8 mouse cellular contexts compared by ENCODE assay signal in genomic region chr1:189661856-189662255, GRCm38 (mm10). TPM values are rescaled to one million over a fixed set of nuclear protein-coding genes. Genes with fewer than 3 reads are reported as not detected.
DNase-seq lines count a peak whose midpoint lies in the region; ATAC-seq lines count a peak whose summit lies in the region.

No protein-coding gene starts in this region.

- H3K4me1 ChIP-seq in heart, embryonic 12.5 days (replicated peaks): no peaks in the 10 kb centered on the region

- DNase-seq in heart, postnatal 10 days: peak; percentile 55 to 69
- DNase-seq in testis, postnatal 10 days (ENCODE audit: low spot score): peak; percentile 54
- DNase-seq in testis, postnatal 14 days (ENCODE audit: low spot score): no peak
- peak; percentile 29 for DNase-seq in c-Kit-positive CD71-negative TER-119-negative erythroid progenitor cells, embryonic 14.5 days (ENCODE audit: low read depth)
- peak; percentile 16 for DNase-seq in retina, postnatal 7 days (ENCODE audit: low read depth, low spot score)
- no peak for DNase-seq in ovary, postnatal 10 days (ENCODE audit: low spot score)

- no peaks in the 10 kb centered on the region for H3K27me3 ChIP-seq in heart, embryonic 12.5 days (replicated peaks)

- H3K4me2 ChIP-seq in heart, embryonic 12.5 days: no peak overlapping the region

- H3K4me3 ChIP-seq in heart, embryonic 12.5 days: no peak overlapping the region

- intact Hi-C loops in heart, postnatal 10 days (cut with DNase I): no loop called here

- no peak overlapping the region for H3K27ac ChIP-seq in heart, embryonic 12.5 days (ENCODE audit: poor library complexity, severe bottlenecking)

- H3K9me3 ChIP-seq in heart, embryonic 12.5 days (replicated peaks): no peaks in the 10 kb centered on the region

- H3K36me3 ChIP-seq in heart, embryonic 12.5 days: peaks cover 59% of the 10 kb centered on the region

- no peak overlapping the region for H3K9ac ChIP-seq in heart, embryonic 12.5 days

- ATAC-seq in heart, embryonic 12.5 days (ENCODE audit: insufficient number of reproducible peaks, low FRiP score): no peak
- ATAC-seq in inflammation-experienced regulatory T-cells, adult 6 months: peak; percentile 74

RNA-seq across cellular contexts. Expression of gene Cenpf, which starts 26.0 kb away (rescaled TPM):
- 10 to 100 TPM; 18.0 to 20.2 TPM for total RNA-seq in heart, postnatal 10 days (2021)
- 73.0 and 75.6 TPM in 2 replicates for polyA plus RNA-seq in heart, embryonic 12.5 days (2016; fragmentation: Nextera tagmentation; extraction: Ambion mirVana)
- 10 to 100 TPM in 1 of 3 experiments, 1 to 10 TPM in 2; 3.6 to 44.7 (median 3.8) TPM for polyA plus RNA-seq in inflammation-experienced regulatory T-cells, adult 6 months (2017; shearing (Covaris generic))

Comparison
In these comparisons a context has a peak if more than half of its experiments do, and no peak if none do; other contexts are left out.
1. DNase-seq: peak in heart, postnatal 10 days (2 of 2), testis, postnatal 10 days (single experiment), c-Kit-positive CD71-negative TER-119-negative erythroid progenitor cells, embryonic 14.5 days (single experiment) and retina, postnatal 7 days (single experiment); none in testis, postnatal 14 days (single experiment) and ovary, postnatal 10 days (single experiment).